8 mouse cellular contexts compared by ENCODE assay signal in genomic region chr6:114969213-114970120, GRCm38 (mm10). TPM values are rescaled to one million over a fixed set of nuclear protein-coding genes. Genes with fewer than 3 reads are reported as not detected.
DNase-seq lines count a peak whose midpoint lies in the region; ATAC-seq and TF ChIP-seq lines count a peak whose summit lies in the region.

Vgll4 (minus strand) TSS chr6:114969994.

- TF ChIP-seq CTCF in cerebellum, adult 2 months (IDR thresholded peaks at IDR 0.05; ENCODE audit: borderline replicate concordance, insufficient read depth, low read depth, low read length), result no peak

- no peaks in the 10 kb centered on the region for H3K27me3 ChIP-seq in cerebellum, adult 2 months (ENCODE audit: control insufficient read depth, insufficient read depth, low read length)
- 0 out of 2 replicates have a peak, but pooled peaks cover 8% of the 10 kb centered on the region for H3K27me3 ChIP-seq in lung, embryonic 15.5 days

- H3K36me3 ChIP-seq in lung, embryonic 15.5 days, result no peaks in the 10 kb centered on the region

- TF ChIP-seq POLR2A in cerebellum, adult 2 months (IDR thresholded peaks at IDR 0.05; ENCODE audit: borderline replicate concordance, insufficient read depth, low read length), result no peak

- no peaks in the 10 kb centered on the region for H3K9me3 ChIP-seq in lung, embryonic 15.5 days

- peak within 1 kb of the TSS; percentile 86 for H3K4me3 ChIP-seq in cerebellum, adult 2 months (replicated peaks; ENCODE audit: insufficient read depth, low read depth, low read length)
- H3K4me3 ChIP-seq in lung, embryonic 15.5 days, result peak within 1 kb of the TSS; percentile 66

- peak within 1 kb of the TSS; percentile 97 for H3K4me2 ChIP-seq in lung, embryonic 15.5 days

- peak; percentile 60 for DNase-seq in MEL-GATA-1-ER (ENCODE audit: extremely low read depth, low read depth)
- peak; percentile 71 to 77 for DNase-seq in cerebellum, adult 2 months
- DNase-seq in heart, postnatal 4 days, result peak; percentile 59
- peak; percentile 56 to 57 for DNase-seq in layer of hippocampus, adult 8-10 months (ENCODE audit: low spot score in 2 of 2)
- DNase-seq in ovary, adult 18-20 months (ENCODE audit: low spot score), result peak; percentile 46
- peak; percentile 9 to 10 for DNase-seq in thymus, postnatal 36 days

- H3K9ac ChIP-seq in lung, embryonic 15.5 days, result peak within 1 kb of the TSS; percentile 61

- no peaks in the 10 kb centered on the region for H3K4me1 ChIP-seq in cerebellum, adult 2 months (ENCODE audit: control insufficient read depth, insufficient read depth, low read length)
- peaks cover 29% of the 10 kb centered on the region for H3K4me1 ChIP-seq in lung, embryonic 15.5 days

- under 1% methylated on average over 79 of the region's 79 CpGs for WGBS in cerebellum, adult 2 months
- under 1% methylated on average over 77 of the region's 79 CpGs for WGBS in lung, embryonic 15.5 days

- peak; percentile 44 for ATAC-seq in frontal cortex, adult (ENCODE audit: low TSS enrichment)
- peak; percentile 36; the same call in 1 of the 2 replicates for ATAC-seq in lung, embryonic 15.5 days (ENCODE audit: borderline replicate concordance, extremely low read depth, low FRiP score, low TSS enrichment)

- no peak within 1 kb of the TSS for H3K27ac ChIP-seq in cerebellum, adult 2 months (ENCODE audit: insufficient read depth, low read length)
- peak within 1 kb of the TSS; percentile 79 for H3K27ac ChIP-seq in lung, embryonic 15.5 days

RNA-seq across cellular contexts. Expression of gene Vgll4, which starts in this region (rescaled TPM):
- 22.3 and 23.9 TPM in 2 replicates for polyA plus RNA-seq in cerebellum, adult 2 months (2012; rRNA removed)
- 10 to 100 TPM; 37.4 to 40.4 TPM for total RNA-seq in heart, postnatal 4 days (2021)
- total RNA-seq in layer of hippocampus, adult 8-10 months (2022), result 10 to 100 TPM; 48.9 to 53.4 (median 49.5) TPM
- 133 and 147 TPM in 2 replicates for polyA plus RNA-seq in lung, embryonic 15.5 days (2015; fragmentation: Nextera tagmentation; extraction: Ambion mirVana)

Comparison
In these comparisons a context has a peak if more than half of its experiments do, and no peak if none do; other contexts are left out.
1. DNase-seq: peak in every context shown above with its lines; median percentile 74 in cerebellum, adult 2 months; 60 in MEL-GATA-1-ER; 59 in heart, postnatal 4 days; 56 in layer of hippocampus, adult 8-10 months; 46 in ovary, adult 18-20 months; 10 in thymus, postnatal 36 days.